Mouse (Mus musculus): ENCODE results near the gene Vwa1. TPM values are rescaled to one million over a fixed set of nuclear protein-coding genes. Genes with fewer than 3 reads are reported as not detected.

Gene Vwa1
- polyA plus RNA-seq (2015; fragmentation: Nextera tagmentation; extraction: Ambion mirVana), result 32.2 and 33.7 TPM in 2 replicates

DNA sequence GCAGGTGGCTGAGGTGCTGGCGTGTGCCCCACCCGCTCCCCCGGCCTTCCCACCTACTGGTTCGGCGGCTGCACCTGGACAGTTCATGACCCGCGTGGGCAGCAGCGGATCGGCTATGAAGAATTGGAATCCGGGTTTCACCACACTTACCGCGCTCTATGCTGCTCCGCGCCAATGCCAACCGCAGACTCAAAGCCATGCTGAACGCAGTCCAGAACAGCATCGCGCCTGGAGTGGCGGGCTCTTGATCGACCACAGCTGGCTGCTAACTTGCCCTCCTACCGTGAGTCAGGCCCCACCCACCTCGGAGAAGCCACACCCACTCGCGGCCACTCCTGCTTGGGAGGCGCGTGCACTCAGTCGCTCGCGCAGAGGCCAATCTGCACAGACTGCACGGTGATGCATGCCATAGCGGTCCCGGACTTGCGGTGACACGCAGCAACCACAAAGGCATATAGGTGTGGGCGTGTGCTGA lies at the start of gene Vwa1:
Gene Vwa1, minus strand, starts transcription at position 419 of the 475 bp plus-strand sequence.
- Histone ChIP-seq H3K9ac (peak within 1 kb of the TSS; percentile 34), H3K27ac (replicated peaks) (peak within 1 kb of the TSS; percentile 75), H3K36me3 (no peaks in the 10 kb centered on the region), H3K4me3 (peak within 1 kb of the TSS; percentile 39), H3K27me3 (peaks cover 12% of the 10 kb centered on the region), H3K9me3 (no peaks in the 10 kb centered on the region), H3K4me1 (replicated peaks) (peaks cover 40% of the 10 kb centered on the region), H3K4me2 (peak within 1 kb of the TSS; percentile 65)
- peak; percentile 85 for ATAC-seq (ENCODE audit: low FRiP score, low read depth)
- 1% methylated on average over 35 of the region's 35 CpGs for WGBS

DNA sequence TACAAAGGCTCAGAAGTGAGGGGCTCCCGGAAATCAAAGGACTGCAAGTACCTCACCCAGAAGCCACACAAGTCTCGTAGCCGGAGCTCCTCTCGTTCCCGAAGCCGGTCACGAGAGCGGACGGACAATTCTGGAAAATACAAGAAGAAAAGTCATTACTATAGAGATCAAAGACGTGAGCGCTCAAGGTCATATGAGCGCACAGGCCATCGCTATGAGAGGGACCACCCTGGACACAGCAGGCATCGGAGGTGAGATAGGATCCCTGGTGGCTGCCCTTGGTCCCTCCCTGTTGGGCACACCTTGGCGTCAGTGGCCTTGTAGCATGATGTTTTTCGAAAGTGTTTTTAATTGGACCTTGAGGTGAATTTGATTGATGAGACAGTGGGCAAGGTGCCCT lies 48.9 kb upstream of the Vwa1 start:
- Histone ChIP-seq H3K4me3 (no peak overlapping the region), H3K4me1 (replicated peaks) (no peaks in the 10 kb centered on the region), H3K36me3 (peaks cover 85% of the 10 kb centered on the region), H3K9me3 (no peaks in the 10 kb centered on the region), H3K9ac (no peak overlapping the region), H3K4me2 (no peak overlapping the region), H3K27me3 (no peaks in the 10 kb centered on the region), H3K27ac (replicated peaks) (no peak overlapping the region)
- WGBS, result 95% methylated on average over 16 of the region's 16 CpGs
- ATAC-seq (ENCODE audit: low FRiP score, low read depth), result no peak

DNA sequence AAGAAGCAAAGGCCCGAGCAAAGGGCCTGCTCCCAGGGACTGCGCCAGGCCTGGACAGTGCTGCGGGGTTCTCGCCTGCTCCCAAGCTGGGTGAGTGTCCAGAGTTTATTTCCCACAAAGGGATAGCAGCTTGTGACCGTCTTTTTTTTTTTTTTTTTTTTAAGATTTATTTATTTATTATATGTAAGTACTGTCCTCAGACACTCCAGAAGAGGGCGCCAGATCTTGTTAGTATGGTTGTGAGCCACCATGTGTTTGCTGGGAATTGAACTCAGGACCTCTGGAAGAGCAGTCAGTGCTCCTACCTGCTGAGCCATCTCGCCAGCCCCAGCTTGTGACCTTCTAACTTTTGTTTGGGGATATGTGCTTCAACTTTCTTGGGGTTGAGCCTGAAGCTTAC lies 46.5 kb upstream of the Vwa1 start:
- no peaks in the 10 kb centered on the region for H3K9me3 ChIP-seq
- no peaks in the 10 kb centered on the region for H3K4me1 ChIP-seq (replicated peaks)
- H3K27ac ChIP-seq (replicated peaks), result no peak overlapping the region
- WGBS, result 75% methylated on average over 7 of the region's 7 CpGs
- H3K36me3 ChIP-seq, result peaks cover 94% of the 10 kb centered on the region
- no peak for ATAC-seq (ENCODE audit: low FRiP score, low read depth)
- H3K4me3 ChIP-seq, result no peak overlapping the region
- H3K9ac ChIP-seq, result no peak overlapping the region
- no peak overlapping the region for H3K4me2 ChIP-seq
- H3K27me3 ChIP-seq, result no peaks in the 10 kb centered on the region

DNA sequence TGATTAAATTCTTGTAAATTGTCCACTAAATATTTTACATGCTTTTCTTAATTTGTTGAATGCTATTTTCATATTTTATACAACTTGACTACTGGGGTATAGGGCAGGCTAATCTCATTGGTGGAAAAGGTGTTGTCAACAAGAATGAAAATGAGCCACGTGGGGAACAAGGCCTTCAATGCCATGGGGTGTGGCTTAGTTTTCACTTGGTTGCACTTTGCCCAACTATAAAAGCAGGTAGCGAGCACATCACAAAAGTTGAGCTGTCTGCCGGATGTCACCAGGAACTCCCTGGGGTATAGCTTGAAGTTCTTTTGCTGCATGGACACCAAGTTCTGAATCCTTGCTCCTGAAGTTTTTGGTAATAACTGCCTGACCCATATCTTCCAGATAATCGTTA lies 43.0 kb upstream of the Vwa1 start:
- Histone ChIP-seq H3K36me3 (peaks cover 74% of the 10 kb centered on the region), H3K4me3 (no peak overlapping the region), H3K27ac (replicated peaks) (no peak overlapping the region), H3K9ac (no peak overlapping the region), H3K27me3 (no peaks in the 10 kb centered on the region), H3K4me2 (no peak overlapping the region), H3K4me1 (replicated peaks) (peaks cover 22% of the 10 kb centered on the region), H3K9me3 (no peaks in the 10 kb centered on the region)
- no peak for ATAC-seq (ENCODE audit: low FRiP score, low read depth)
- WGBS, result 73% methylated on average over 4 of the region's 4 CpGs

DNA sequence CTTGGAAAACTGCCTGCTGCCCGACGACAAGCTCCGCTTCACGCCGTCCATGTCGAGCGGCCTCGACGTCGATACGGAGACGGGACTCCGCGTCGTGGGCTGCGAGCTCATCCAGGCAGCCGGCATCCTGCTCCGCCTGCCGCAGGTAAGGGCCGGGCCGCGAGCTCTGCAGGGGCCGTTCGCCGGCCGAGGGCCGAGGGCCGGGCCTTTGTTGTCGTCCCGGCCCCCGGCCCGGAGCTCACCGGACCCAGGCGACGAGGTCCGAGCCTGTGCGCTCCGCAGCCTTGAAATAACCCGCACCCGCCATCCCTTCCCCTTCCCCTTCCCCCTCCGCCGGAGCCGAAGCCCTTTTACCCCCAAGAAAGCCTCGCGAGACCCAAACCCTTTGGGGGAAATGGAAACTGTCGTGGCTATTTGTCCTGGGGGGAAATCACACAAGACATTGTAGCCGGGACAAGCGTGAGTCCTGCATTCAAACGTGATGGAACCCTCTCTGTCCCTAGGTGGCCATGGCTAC lies 38.2 kb upstream of the Vwa1 start:
- Histone ChIP-seq H3K4me1 (replicated peaks) (peaks cover 31% of the 10 kb centered on the region), H3K27me3 (no peaks in the 10 kb centered on the region), H3K36me3 (peaks cover 60% of the 10 kb centered on the region), H3K9ac (peak overlapping the region; percentile 97), H3K27ac (replicated peaks) (peak overlapping the region; percentile 92), H3K4me3 (peak overlapping the region; percentile 96), H3K4me2 (peak overlapping the region; percentile 83), H3K9me3 (no peaks in the 10 kb centered on the region)
- WGBS, result under 1% methylated on average over 49 of the region's 49 CpGs
- peak; percentile 63 for ATAC-seq (ENCODE audit: low FRiP score, low read depth)

DNA sequence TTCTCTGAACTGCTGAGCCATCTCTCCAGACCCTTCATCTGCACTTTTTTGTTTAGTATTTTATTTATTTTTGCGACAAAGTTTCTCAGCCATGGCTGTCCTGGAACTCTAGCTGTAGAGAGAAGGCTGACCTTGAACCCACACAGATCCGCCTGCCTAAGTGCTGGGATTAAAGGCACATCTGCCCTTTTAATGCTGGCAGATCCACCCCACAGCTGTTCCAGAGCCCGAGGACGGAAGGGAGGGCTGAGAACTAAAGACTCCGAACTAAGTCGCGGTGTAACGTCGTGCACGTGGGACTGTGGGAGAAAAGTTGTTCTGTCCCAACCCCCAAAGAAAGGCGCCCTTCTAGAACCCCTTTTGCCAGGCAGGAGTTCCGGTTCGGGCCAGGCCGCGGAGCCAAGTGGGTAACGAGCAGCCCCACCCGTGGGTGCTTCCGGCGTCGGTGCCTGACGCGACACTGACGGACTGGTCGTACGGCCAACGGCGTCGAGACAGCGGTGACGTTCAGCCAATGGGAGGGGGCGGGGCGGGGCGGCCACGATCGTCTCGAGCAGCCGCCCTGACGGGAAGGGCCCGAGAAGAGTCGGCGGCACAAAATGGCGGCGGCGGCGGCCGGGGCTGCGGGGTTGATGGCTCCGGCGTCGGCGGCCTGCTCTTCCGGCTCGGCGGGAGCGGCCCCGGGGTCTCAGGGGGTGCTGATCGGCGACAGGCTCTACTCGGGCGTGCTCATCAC lies 37.6 kb upstream of the Vwa1 start, which contains the start of gene Ccnl2:
Gene Ccnl2, plus strand, starts transcription at position 561 of the 736 bp plus-strand sequence.
- WGBS, result under 1% methylated on average over 58 of the region's 60 CpGs
- H3K27me3 ChIP-seq, result no peaks in the 10 kb centered on the region
- H3K4me2 ChIP-seq, result peak within 1 kb of the TSS; percentile 83
- H3K4me3 ChIP-seq, result peak within 1 kb of the TSS; percentile 96
- peaks cover 31% of the 10 kb centered on the region for H3K4me1 ChIP-seq (replicated peaks)
- peaks cover 59% of the 10 kb centered on the region for H3K36me3 ChIP-seq
- no peaks in the 10 kb centered on the region for H3K9me3 ChIP-seq
- peak within 1 kb of the TSS; percentile 97 for H3K9ac ChIP-seq
- peak; percentile 99 for ATAC-seq (ENCODE audit: low FRiP score, low read depth)
- H3K27ac ChIP-seq (replicated peaks), result peak within 1 kb of the TSS; percentile 92

DNA sequence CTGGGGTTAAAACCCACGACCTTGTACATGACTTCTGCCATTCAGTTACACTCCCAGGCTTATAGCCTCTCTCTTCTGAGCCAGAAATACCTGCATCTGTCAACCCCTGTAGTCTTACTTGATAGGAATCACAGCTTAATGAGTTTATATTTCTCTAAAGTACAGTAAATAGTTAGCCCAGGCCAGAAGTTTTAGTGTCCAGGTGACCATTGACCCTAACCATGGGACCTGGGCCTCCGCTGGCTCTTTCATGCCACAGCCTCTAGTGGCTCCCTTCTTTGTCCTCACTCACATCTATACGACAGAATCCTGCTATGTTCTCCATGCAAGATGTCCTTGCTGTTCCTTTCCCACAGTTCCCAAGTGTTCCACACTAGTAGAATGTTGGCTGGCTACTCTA lies 33.3 kb upstream of the Vwa1 start:
- ATAC-seq (ENCODE audit: low FRiP score, low read depth), result no peak
- H3K4me2 ChIP-seq, result no peak overlapping the region
- H3K4me1 ChIP-seq (replicated peaks), result peaks cover 28% of the 10 kb centered on the region
- peaks cover 40% of the 10 kb centered on the region for H3K36me3 ChIP-seq
- H3K9me3 ChIP-seq, result no peaks in the 10 kb centered on the region
- H3K9ac ChIP-seq, result no peak overlapping the region
- no peaks in the 10 kb centered on the region for H3K27me3 ChIP-seq
- H3K27ac ChIP-seq (replicated peaks), result no peak overlapping the region
- 89% methylated on average over 3 of the region's 3 CpGs for WGBS
- no peak overlapping the region for H3K4me3 ChIP-seq

DNA sequence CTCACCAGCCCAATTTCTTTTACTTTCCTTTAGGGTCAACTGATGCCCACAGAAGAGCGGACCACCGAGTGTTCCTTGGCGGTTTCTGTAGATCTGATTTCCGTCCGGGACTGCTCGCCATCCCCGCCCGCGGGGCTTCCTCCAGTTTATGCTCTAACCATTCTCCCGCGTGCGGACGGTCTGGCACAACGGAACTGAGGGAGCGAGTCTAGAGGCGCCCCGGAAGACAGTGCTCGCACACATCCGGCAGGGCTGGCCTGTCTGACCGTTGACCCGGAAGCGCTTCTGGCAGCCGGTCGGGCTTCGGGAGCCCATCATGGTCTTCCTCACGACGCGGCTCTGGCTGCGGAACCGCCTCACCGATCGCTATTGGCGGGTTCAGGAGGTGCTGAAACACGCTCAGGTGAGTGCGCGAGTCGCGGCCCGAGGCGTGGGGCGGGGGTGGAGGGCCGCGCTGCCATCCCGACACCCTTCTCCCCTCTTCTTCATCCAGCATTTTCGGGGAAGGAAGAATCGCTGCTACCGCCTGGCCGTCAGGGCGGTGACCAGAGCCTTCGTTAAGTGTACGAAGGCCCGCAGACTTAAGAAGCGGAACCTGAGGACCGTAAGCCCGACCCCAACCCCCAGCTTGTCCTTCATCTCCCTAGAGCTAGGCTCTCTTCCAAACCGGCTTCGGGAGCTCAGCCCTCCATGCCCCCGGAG lies 29.0 kb upstream of the Vwa1 start:
- Histone ChIP-seq H3K9me3 (no peaks in the 10 kb centered on the region), H3K27ac (replicated peaks) (peak overlapping the region; percentile 61), H3K27me3 (0 out of 2 replicates have a peak, but pooled peaks cover 2% of the 10 kb centered on the region), H3K4me2 (peak overlapping the region; percentile 83), H3K9ac (peak overlapping the region; percentile 57), H3K4me1 (replicated peaks) (peaks cover 23% of the 10 kb centered on the region), H3K4me3 (peak overlapping the region; percentile 58), H3K36me3 (peaks cover 16% of the 10 kb centered on the region)
- peak; percentile 98 for ATAC-seq (ENCODE audit: low FRiP score, low read depth)
- WGBS, result under 1% methylated on average over 58 of the region's 58 CpGs

DNA sequence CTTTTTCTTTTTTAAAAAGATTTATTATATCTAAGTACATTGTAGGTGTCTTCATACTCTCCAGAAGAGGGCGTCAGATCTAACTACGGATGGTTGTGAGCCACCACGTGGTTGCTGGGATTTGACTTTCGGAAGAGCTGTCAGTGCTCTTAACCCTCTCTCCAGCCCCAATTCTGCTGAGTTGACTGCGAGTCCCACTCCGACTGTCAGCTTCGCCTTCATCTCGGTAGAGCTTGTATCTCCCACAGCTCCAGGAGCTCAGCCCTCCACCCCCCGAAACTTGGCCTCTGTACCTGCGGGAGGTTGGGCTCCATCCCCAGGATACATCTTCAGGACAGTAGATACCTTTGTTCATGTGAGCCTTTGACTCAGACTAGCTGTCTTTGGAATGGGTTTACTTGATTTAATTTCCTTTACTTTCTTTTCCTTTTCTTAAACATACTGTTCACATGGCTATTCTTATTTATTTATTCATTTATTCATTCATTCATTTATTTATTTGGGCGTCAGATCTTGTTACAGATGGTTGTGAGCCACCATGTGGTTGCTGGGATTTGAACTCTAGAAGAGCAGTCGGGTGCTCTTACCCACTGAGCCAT lies 28.3 kb upstream of the Vwa1 start, which contains the start of gene Mrpl20:
Gene Mrpl20, plus strand, starts transcription at position 138 of the 599 bp plus-strand sequence.
- 0 out of 2 replicates have a peak, but pooled peaks cover 2% of the 10 kb centered on the region for H3K27me3 ChIP-seq
- peak; percentile 73; the same call in 1 of the 2 replicates for ATAC-seq (ENCODE audit: low FRiP score, low read depth)
- peaks cover 23% of the 10 kb centered on the region for H3K4me1 ChIP-seq (replicated peaks)
- H3K9me3 ChIP-seq, result no peaks in the 10 kb centered on the region
- H3K9ac ChIP-seq, result peak within 1 kb of the TSS; percentile 57
- peaks cover 9% of the 10 kb centered on the region for H3K36me3 ChIP-seq
- peak within 1 kb of the TSS; percentile 58 for H3K4me3 ChIP-seq
- peak within 1 kb of the TSS; percentile 61 for H3K27ac ChIP-seq (replicated peaks)
- WGBS, result 6% methylated on average over 12 of the region's 12 CpGs
- H3K4me2 ChIP-seq, result peak within 1 kb of the TSS; percentile 83

DNA sequence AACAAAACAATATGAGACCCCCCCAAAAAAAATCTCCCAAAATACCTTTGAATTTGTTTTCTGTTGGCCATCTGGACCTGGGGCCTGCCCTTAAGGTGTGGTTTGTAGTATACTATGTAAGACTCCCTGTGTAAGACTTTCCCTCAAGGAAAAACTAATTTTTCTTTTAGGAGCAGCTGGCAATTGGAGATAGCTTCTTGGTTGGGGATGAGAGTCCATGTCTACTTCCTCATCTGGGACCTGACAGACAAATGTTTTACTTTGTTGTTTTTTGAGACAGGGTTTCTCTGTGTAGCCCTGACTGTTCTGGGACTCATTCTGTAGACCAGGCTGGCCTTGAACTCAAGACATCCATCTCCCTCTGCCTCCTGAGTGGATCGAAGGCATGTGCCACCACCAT lies 27.6 kb upstream of the Vwa1 start:
- 81% methylated on average over 1 of the region's 1 CpGs for WGBS
- H3K36me3 ChIP-seq, result peaks cover 3% of the 10 kb centered on the region; the same call in 1 of the 2 replicates

DNA sequence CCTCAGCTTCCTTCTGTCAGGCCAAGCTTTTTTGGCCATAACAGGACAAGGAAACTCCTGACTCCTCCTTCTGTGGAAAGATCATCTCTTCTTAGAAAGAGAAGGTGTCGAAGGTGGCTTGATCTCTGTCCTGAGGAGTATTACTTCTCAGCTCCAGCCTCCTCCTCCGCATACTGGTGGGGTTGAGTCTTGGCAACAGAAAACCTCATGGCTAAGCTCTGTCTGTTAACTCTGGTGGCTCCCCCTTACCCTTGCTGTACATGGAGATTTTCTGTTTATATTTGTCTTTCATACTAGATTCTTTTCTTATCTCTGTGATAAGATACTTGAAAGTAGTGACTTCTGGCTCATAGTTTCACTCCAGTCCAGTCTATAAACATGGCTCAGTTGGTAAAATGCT lies 19.2 kb upstream of the Vwa1 start:
- no peaks in the 10 kb centered on the region for H3K36me3 ChIP-seq
- WGBS, result 81% methylated on average over 2 of the region's 2 CpGs
- ATAC-seq (ENCODE audit: low FRiP score, low read depth), result no peak
- no peak overlapping the region for H3K9ac ChIP-seq
- no peak overlapping the region for H3K4me3 ChIP-seq
- no peak overlapping the region for H3K27ac ChIP-seq (replicated peaks)
- no peaks in the 10 kb centered on the region for H3K27me3 ChIP-seq
- H3K4me2 ChIP-seq, result no peak overlapping the region
- H3K9me3 ChIP-seq, result no peaks in the 10 kb centered on the region
- H3K4me1 ChIP-seq (replicated peaks), result no peaks in the 10 kb centered on the region

More for the DNA sequence above, 27.6 kb upstream of the Vwa1 start:
- Histone ChIP-seq H3K9ac (no peak overlapping the region), H3K4me3 (no peak overlapping the region), H3K27ac (replicated peaks) (no peak overlapping the region), H3K27me3 (0 out of 2 replicates have a peak, but pooled peaks cover 2% of the 10 kb centered on the region), H3K4me2 (no peak overlapping the region), H3K9me3 (no peaks in the 10 kb centered on the region), H3K4me1 (replicated peaks) (peaks cover 23% of the 10 kb centered on the region)
- ATAC-seq (ENCODE audit: low FRiP score, low read depth), result no peak

Data from hindbrain, embryonic 15.5 days (tissue).